Mouse (Mus musculus) gastrocnemius, postnatal 14 days (tissue): ENCODE measurements at regions not wholly inside any gene's neighbourhood (a gene's known extent, or its start where the extent isn't known, plus 50 kb on each side); places are given as distances from the start of the nearest gene placed in this dataset.

Experiments
- DNase-seq: peaks from one replicate; pipeline ENCODE4 v3.0.0; 2021; ENCODE audit warnings: mixed read lengths
- intact Hi-C: fragments of 180-260 bp; cut with DNase I; formaldehyde crosslinking; loops from one replicate; pipeline ENCODE4 v1.15.1; 2025; ENCODE audit warnings: low total_unique reads

GRCm38 (mm10) chr5:111993930-111994329 is 258.4 kb downstream of the Cryba4 start:
- intact Hi-C loops: no loop called here
- DNase-seq: no peak

DNA sequence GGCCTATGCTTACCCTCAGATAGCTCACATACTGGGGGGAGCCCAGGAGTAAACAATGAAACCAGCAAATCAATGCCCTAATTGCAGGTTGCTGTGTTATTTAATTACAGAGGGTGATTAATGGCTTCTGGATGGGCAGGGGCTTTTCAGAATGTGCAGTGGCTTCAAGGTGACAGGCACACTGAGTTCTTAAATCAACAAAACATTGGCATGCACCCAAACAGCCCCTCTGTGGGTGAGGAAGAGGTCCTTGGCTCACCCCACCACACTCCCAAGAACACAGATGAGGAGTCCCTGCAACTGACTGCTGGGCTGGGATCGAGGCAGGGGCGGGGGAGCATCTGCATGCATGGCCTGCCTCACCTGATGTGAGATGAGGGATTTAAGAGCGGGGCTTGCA is 255.5 kb downstream of the Cryba4 start:
- no peak for DNase-seq
- intact Hi-C loops: no loop called here

GRCm38 (mm10) chr5:112001742-112002701 is 250.3 kb downstream of the Cryba4 start:
- peak; percentile 20 for DNase-seq

DNA sequence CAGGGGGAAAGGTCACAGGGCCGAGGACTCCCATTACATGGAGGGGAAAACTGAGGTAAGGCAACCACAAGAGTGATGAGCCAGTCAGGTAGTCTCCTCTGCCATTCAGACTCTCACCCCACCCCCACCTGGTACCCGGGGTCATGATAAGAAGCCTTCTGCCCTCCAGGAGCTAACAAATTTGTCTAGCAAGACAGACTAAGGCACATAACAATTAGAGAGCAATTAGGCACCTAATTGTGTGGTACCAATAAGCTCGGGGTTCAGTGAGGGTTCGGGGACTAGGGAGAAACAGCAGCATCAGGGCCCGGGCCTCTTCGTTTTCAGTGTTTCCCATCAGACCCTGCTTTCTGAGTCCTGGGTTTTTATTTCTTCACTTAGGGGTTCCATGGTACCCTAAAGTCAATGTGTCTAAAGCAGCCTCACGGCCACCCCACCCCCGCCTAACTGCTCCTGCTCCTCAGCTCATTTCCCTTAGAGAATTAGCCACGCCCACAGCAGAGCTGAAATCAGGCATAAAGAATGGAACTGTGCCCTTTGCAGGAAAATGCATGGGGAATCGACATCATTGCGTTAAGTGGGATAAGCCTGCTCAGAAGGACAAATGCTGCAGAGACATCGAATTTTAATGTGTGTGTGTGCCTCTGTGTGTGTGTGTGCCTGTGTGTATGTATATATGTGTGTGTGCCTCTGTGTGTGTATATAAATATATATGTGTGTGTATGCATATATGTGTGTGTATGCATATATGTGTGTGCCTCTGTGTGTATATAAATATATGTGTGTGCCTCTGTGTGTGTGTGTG is 249.3 kb downstream of the Cryba4 start:
- intact Hi-C loops: no loop called here
- DNase-seq: no peak

More at GRCm38 (mm10) chr5:112001742-112002701, 250.3 kb downstream of the Cryba4 start:
- intact Hi-C loops: no loop called here

DNA sequence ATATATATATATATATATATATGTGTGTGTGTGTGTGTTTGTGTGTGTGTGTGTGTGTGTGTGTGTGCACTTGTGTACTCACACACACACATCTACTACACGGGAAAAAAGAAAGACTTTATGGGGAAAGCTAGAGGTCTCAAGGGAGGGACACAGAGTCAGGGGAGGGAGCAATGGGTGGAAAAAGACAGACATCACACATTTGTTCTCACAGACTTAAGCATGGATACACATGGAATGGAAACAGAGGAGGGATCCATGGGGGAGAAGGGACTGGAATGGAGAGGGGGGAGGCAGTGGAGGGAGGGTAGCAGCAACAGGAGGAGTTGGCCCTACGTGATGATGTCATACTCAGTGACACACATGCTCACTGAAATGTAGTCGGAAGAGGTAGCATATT is 248.3 kb downstream of the Cryba4 start:
- intact Hi-C loops: no loop called here
- DNase-seq: no peak

DNA sequence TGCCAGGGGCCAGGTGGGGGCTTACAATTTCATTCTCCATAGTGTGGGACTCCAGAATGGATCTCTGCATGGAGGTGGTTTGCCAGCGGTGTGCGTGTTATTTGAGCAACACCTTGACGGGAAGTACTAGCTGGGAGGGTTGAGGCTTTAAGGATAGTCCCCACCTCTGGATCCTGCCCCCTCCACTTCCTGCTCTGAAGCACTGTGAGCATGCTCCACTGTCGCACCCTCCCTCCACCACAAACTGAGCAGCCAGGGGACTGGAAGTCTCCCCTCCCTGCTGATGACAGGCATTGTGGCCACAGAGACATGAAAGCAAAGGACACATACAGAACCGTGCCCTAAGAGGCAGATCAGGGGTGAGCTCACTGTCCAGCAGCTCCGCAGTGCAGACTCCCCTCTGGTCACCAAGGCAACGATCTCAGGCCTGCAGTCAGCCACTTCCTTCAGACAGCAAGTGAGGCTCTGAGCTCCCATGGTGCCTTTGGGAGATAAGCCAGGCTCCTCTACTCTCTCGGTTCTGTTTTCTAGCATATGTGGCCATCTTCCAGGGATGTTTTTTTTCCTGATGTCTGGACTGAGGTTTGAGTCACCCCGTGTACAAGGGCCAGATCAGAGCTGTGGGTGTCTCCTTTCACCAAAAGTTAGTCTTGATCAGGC is 239.7 kb downstream of the Cryba4 start:
- peak; percentile 48 for DNase-seq
- intact Hi-C loops: no loop called here

DNA sequence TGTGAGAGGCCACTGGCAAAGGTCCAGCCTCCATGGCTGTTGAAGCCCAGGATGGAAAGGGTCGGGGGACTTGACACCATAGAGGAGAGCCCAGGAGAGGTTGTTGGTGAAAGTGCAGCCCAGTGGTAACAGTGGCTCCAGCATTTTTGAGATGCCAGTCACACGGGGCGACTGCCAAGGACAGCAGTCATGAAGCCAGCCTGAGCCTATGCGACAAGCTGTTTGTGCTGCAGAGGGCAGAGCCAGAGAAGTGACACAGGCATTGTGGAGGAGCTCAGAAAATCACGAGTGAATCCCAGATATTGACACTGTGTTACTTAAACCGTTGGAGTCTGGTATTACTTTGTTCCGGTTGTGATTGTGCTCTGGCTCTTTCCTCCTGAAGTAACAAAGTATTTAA is 233.4 kb downstream of the Cryba4 start:
- DNase-seq: peak; percentile 35
- intact Hi-C loops: no loop called here

DNA sequence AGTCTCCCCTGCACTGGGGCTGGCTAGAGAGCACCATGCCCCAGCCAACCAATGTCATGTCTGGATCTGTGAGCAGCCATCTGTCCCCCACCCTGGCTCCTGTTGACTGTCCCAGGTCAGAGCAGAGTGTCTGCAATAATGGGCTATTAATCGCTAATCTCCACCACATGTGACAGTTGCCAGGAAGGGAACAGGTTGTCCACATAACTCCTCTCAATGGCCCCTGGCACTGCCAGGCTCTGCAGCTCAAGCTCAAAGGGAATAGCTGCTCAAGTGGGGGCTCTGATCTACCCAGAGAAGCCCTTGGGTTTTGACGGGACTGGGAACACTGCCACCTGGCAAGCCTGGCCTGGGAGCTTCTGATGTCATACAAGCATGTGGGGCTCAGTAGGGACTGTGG is 231.4 kb downstream of the Cryba4 start:
- intact Hi-C loops: no loop called here

DNA sequence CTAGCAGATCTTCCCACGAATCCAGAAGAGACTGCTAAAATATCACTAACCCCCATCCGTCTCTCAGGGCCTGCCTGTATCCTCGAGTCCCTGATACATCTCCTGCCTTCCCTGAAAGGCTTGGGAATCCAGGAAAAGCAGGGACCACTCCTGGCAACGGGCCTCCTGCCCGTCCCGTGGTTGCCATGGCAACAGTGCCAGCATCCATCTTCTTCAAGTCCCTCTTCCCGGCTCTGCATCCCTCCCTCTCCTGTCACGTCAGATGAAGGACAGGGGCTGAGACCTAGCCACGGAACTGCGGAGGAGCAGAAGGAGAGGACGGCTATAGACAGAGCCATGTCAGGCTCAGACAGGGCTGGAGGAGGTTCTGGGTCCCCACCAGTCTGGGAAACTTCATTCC is 222.4 kb downstream of the Cryba4 start:
- no peak for DNase-seq
- intact Hi-C loops: no loop called here

More for the DNA sequence above, 231.4 kb downstream of the Cryba4 start:
- peak; percentile 39 for DNase-seq

DNA sequence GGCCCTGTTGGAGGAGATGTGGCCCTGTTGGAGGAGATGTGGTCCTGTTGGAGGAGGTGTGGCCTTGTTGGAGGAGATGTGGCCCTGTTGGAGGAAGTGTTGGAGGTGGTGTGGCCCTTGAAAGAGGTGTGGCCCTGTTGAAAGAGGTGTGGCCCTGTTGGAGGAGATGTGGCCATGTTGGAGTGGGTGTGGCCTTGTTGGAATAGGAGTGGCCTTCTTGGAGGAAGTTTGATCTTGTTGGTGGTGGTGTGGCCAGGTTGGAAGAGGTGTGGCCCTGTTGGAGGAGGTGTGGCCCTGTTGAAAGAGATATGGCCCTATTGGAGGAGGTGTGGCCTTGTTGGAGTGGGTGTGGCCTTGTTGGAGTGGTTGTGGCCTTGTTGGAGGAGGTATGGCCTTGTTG is 220.3 kb downstream of the Cryba4 start:
- no peak for DNase-seq
- intact Hi-C loops: no loop called here

GRCm38 (mm10) chr5:112035426-112035825 is 216.9 kb downstream of the Cryba4 start:
- DNase-seq: no peak
- intact Hi-C loops: no loop called here

GRCm38 (mm10) chr5:112037080-112037479 is 215.2 kb downstream of the Cryba4 start:
- DNase-seq: no peak
- intact Hi-C loops: no loop called here

DNA sequence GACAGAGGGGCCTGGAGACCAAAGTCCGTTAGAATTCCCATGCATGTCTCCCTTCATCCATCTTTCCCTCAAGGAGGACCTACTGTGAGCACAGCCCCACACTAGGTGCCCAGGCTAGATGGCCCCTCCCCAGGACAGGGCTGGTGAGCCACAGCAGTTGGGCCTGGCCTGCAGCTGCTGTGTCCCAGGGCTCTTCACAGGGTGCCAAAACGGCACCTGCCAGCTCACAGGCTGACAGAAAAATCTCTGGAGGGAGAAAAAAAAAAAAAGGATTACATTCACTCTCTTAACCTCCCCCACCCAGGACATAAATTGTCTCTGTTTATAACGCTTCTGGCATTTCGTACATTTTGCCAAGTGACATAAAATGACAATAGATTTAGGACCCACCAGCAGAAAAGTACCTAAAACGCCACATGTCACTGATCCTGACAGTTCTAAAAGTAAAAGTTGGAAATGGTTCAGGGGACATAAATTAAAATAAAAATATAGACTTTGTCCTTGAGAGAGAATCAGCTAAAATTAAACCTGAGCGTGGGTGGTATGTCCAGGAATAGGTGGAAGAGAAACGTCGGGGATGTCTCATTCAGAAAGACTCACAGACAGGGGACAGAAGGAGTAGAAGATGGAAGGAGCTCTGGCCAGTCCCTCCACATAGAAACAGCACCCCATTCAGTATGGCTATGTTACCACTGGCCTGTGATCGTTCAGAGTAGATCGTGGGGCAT is 212.5 kb downstream of the Cryba4 start:
- intact Hi-C loops: no loop called here
- peak; percentile 29 for DNase-seq

DNA sequence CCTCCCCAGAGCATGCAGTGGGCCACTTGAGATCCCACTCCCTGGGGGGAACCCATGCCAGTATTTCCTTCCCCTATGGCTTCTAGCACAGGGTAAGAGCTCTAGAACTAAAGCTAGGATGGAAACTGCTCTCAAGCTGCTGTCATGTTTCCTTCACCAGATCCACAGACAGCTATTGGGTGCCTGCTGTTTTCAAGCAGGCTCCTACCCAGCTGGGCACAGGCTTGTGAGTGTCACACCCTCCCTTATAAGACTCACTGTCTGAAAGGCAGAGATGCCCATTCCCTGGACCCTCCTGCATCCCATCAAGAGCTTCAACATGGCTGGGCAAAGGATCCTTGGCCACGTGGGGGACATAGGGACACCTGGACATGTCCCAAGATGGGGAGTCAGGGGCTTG is 211.6 kb downstream of the Cryba4 start:
- DNase-seq: no peak
- intact Hi-C loops: no loop called here

GRCm38 (mm10) chr5:112041285-112041684 is 211.0 kb downstream of the Cryba4 start:
- DNase-seq: no peak
- intact Hi-C loops: no loop called here

GRCm38 (mm10) chr5:112042236-112042635 is 210.1 kb downstream of the Cryba4 start:
- intact Hi-C loops: no loop called here
- no peak for DNase-seq

GRCm38 (mm10) chr5:112050046-112050782 is 202.1 kb downstream of the Cryba4 start:
- intact Hi-C loops: no loop called here
- DNase-seq: no peak

DNA sequence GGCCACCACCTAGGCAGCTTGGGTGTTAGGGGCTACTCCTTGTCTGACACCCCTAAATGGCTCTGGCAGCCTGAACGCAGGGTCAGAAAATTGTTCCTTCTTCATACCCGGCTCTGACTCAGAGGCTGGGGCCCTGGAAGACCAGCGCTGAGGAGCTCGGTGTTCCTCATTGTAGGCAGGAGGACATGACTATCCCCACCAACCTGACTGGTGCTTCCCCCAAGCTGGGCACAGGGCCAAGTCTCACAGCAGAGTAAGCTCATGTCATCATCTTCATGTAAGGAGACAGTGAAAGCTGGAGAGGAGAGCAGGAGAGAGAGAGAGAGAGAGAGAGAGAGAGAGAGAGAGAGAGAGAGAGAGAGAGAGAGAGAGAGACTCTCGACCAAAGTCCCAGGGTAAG is 201.4 kb downstream of the Cryba4 start:
- intact Hi-C loops: no loop called here
- no peak for DNase-seq

GRCm38 (mm10) chr5:112051786-112052185 is 200.5 kb downstream of the Cryba4 start:
- intact Hi-C loops: no loop called here
- no peak for DNase-seq
